Mouse (Mus musculus): Measurements from ENCODE around the gene Timeless. TPM values are rescaled to one million over a fixed set of nuclear protein-coding genes. Genes with fewer than 3 reads are reported as not detected.
A peak's percentile ranks its signal among the peaks of the same experiment; 100 is the strongest.
"Not testable (repeated sequence)": the region's sequence is repeated elsewhere in the genome, so short reads cannot be mapped to it uniquely, and the experiment has no call there.

The Timeless gene
- total RNA-seq, 1 experiment: 69.7 TPM

- Histone ChIP-seq H3K4me1 (ENCODE audit: control insufficient read depth in 2 of 2, insufficient read depth in 2 of 2, low read length in 2 of 2, poor library complexity in 1 of 2) (peaks cover 2 to 5% of the 10 kb centered on the region in 2 experiments; a peak in 1 of 4 replicates), H3K4me3 (ENCODE audit: insufficient read depth in 1 of 2, low read depth in 1 of 2, low read length in 2 of 2, poor library complexity in 1 of 2, severe bottlenecking in 1 of 2) (peak overlapping the region; percentile 76 to 93), H3K36me3 (ENCODE audit: control insufficient read depth, insufficient read depth, low read length, poor library complexity, severe bottlenecking) (peaks cover 16% of the 10 kb centered on the region), H3K9me3 (ENCODE audit: control insufficient read depth, insufficient read depth, low read depth, low read length) (no peaks in the 10 kb centered on the region), H3K9ac (ENCODE audit: insufficient read depth, low read depth, low read length, poor library complexity, severe bottlenecking) (peak overlapping the region; percentile 78), H3K27ac (ENCODE audit: insufficient read depth, low read depth, low read length, poor library complexity, severe bottlenecking) (no peak overlapping the region)
- in situ Hi-C loops (cut with MboI; ENCODE audit: low sequenced_read_pairs in 2 of 2, unreplicated experiment in 2 of 2): no loop called here
- no peak for DNase-seq (ENCODE audit: low read depth, low spot score)
- no peak for TF ChIP-seq ZC3H11A (IDR thresholded peaks at IDR 0.05; ENCODE audit: borderline replicate concordance, low read depth, low read length)
- no peak for TF ChIP-seq HCFC1 (IDR thresholded peaks at IDR 0.05; ENCODE audit: borderline replicate concordance, insufficient read depth, low read length)
- no peak for TF ChIP-seq CHD2 (IDR thresholded peaks at IDR 0.05; ENCODE audit: low read depth, low read length)
- no peak for TF ChIP-seq MAFK (IDR thresholded peaks at IDR 0.05; ENCODE audit: insufficient read depth, low read depth, low read length)
- TF ChIP-seq ZNF384 (IDR thresholded peaks at IDR 0.05; ENCODE audit: low read depth, low read length): no peak
These were observed 20.9 kb upstream of the Timeless start for GRCm38 (mm10) chr10:128210954-128211353.

GRCm38 (mm10) chr10:128211390-128212108, 20.3 kb upstream of the Timeless start, which contains the start of gene Spryd4:
Spryd4 (minus strand) TSS chr10:128211807.
- Histone ChIP-seq H3K27ac (ENCODE audit: insufficient read depth, low read depth, low read length, poor library complexity, severe bottlenecking) (no peak within 1 kb of the TSS), H3K9me3 (ENCODE audit: control insufficient read depth, insufficient read depth, low read depth, low read length) (no peaks in the 10 kb centered on the region), H3K9ac (ENCODE audit: insufficient read depth, low read depth, low read length, poor library complexity, severe bottlenecking) (peak within 1 kb of the TSS; percentile 78), H3K4me3 (ENCODE audit: insufficient read depth in 1 of 2, low read depth in 1 of 2, low read length in 2 of 2, poor library complexity in 1 of 2, severe bottlenecking in 1 of 2) (peak within 1 kb of the TSS; percentile 76 to 93), H3K4me1 (ENCODE audit: control insufficient read depth in 2 of 2, insufficient read depth in 2 of 2, low read length in 2 of 2, poor library complexity in 1 of 2) (peaks cover 2 to 5% of the 10 kb centered on the region in 2 experiments; a peak in 1 of 4 replicates), H3K36me3 (ENCODE audit: control insufficient read depth, insufficient read depth, low read length, poor library complexity, severe bottlenecking) (peaks cover 16% of the 10 kb centered on the region)
- TF ChIP-seq MAFK (IDR thresholded peaks at IDR 0.05; ENCODE audit: insufficient read depth, low read depth, low read length) (no peak), HCFC1 (IDR thresholded peaks at IDR 0.05; ENCODE audit: borderline replicate concordance, insufficient read depth, low read length) (peak; percentile 64; the same call in 1 of the 2 replicates), CHD2 (IDR thresholded peaks at IDR 0.05; ENCODE audit: low read depth, low read length) (peak; percentile 79), ZC3H11A (IDR thresholded peaks at IDR 0.05; ENCODE audit: borderline replicate concordance, low read depth, low read length) (no peak)
- peak; percentile 92 for DNase-seq (ENCODE audit: low read depth, low spot score)
- in situ Hi-C loops (cut with MboI; ENCODE audit: low sequenced_read_pairs in 2 of 2, unreplicated experiment in 2 of 2): no loop called here

GRCm38 (mm10) chr10:128212148-128212547, 19.7 kb upstream of the Timeless start:
- no peak for DNase-seq (ENCODE audit: low read depth, low spot score)
- peak overlapping the region; percentile 76 to 93; a peak in 3 of 4 replicates for H3K4me3 ChIP-seq (ENCODE audit: insufficient read depth in 1 of 2, low read depth in 1 of 2, low read length in 2 of 2, poor library complexity in 1 of 2, severe bottlenecking in 1 of 2)
- TF ChIP-seq ZNF384 (IDR thresholded peaks at IDR 0.05; ENCODE audit: low read depth, low read length): peak; percentile 71; the same call in 1 of the 2 replicates
- TF ChIP-seq HCFC1 (IDR thresholded peaks at IDR 0.05; ENCODE audit: borderline replicate concordance, insufficient read depth, low read length): no peak
- no peaks in the 10 kb centered on the region for H3K9me3 ChIP-seq (ENCODE audit: control insufficient read depth, insufficient read depth, low read depth, low read length)
- H3K36me3 ChIP-seq (ENCODE audit: control insufficient read depth, insufficient read depth, low read length, poor library complexity, severe bottlenecking): peaks cover 12% of the 10 kb centered on the region; the same call in 1 of the 2 replicates
- in situ Hi-C loops (cut with MboI; ENCODE audit: low sequenced_read_pairs in 2 of 2, unreplicated experiment in 2 of 2): no loop called here
- H3K4me1 ChIP-seq (ENCODE audit: control insufficient read depth in 2 of 2, insufficient read depth in 2 of 2, low read length in 2 of 2, poor library complexity in 1 of 2): peaks cover 2 to 4% of the 10 kb centered on the region in 2 experiments; a peak in 1 of 4 replicates
- no peak overlapping the region for H3K27ac ChIP-seq (ENCODE audit: insufficient read depth, low read depth, low read length, poor library complexity, severe bottlenecking)
- peak overlapping the region; percentile 62; the same call in 1 of the 2 replicates for H3K9ac ChIP-seq (ENCODE audit: insufficient read depth, low read depth, low read length, poor library complexity, severe bottlenecking)

- Histone ChIP-seq H3K9me3 (ENCODE audit: control insufficient read depth, insufficient read depth, low read depth, low read length) (no peaks in the 10 kb centered on the region), H3K9ac (ENCODE audit: insufficient read depth, low read depth, low read length, poor library complexity, severe bottlenecking) (peak overlapping the region; percentile 57), H3K4me1 (ENCODE audit: control insufficient read depth in 2 of 2, insufficient read depth in 2 of 2, low read length in 2 of 2, poor library complexity in 1 of 2) (peaks cover 2 to 4% of the 10 kb centered on the region in 2 experiments; a peak in 1 of 4 replicates), H3K4me3 (ENCODE audit: insufficient read depth in 1 of 2, low read depth in 1 of 2, low read length in 2 of 2, poor library complexity in 1 of 2, severe bottlenecking in 1 of 2) (peak overlapping the region; percentile 53 to 64), H3K36me3 (ENCODE audit: control insufficient read depth, insufficient read depth, low read length, poor library complexity, severe bottlenecking) (peaks cover 9% of the 10 kb centered on the region; the same call in 1 of the 2 replicates), H3K27ac (ENCODE audit: insufficient read depth, low read depth, low read length, poor library complexity, severe bottlenecking) (no peak overlapping the region)
- in situ Hi-C loops (cut with MboI; ENCODE audit: low sequenced_read_pairs in 2 of 2, unreplicated experiment in 2 of 2): no loop called here
- TF ChIP-seq MAFK (IDR thresholded peaks at IDR 0.05; ENCODE audit: insufficient read depth, low read depth, low read length): no peak
- TF ChIP-seq CHD2 (IDR thresholded peaks at IDR 0.05; ENCODE audit: low read depth, low read length): no peak
- TF ChIP-seq HCFC1 (IDR thresholded peaks at IDR 0.05; ENCODE audit: borderline replicate concordance, insufficient read depth, low read length): no peak
- no peak for TF ChIP-seq ZC3H11A (IDR thresholded peaks at IDR 0.05; ENCODE audit: borderline replicate concordance, low read depth, low read length)
- DNase-seq (ENCODE audit: low read depth, low spot score): peak; percentile 71
These were observed 19.0 kb upstream of the Timeless start for GRCm38 (mm10) chr10:128212871-128213323.

GRCm38 (mm10) chr10:128214112-128214511, 17.8 kb upstream of the Timeless start:
- DNase-seq (ENCODE audit: low read depth, low spot score); H3K36me3 ChIP-seq (ENCODE audit: control insufficient read depth, insufficient read depth, low read length, poor library complexity, severe bottlenecking); H3K4me1 ChIP-seq (ENCODE audit: control insufficient read depth in 2 of 2, insufficient read depth in 2 of 2, low read length in 2 of 2, poor library complexity in 1 of 2); in situ Hi-C loops (cut with MboI; ENCODE audit: low sequenced_read_pairs in 2 of 2, unreplicated experiment in 2 of 2); H3K9ac ChIP-seq (ENCODE audit: insufficient read depth, low read depth, low read length, poor library complexity, severe bottlenecking); H3K4me3 ChIP-seq (ENCODE audit: insufficient read depth in 1 of 2, low read depth in 1 of 2, low read length in 2 of 2, poor library complexity in 1 of 2, severe bottlenecking in 1 of 2); H3K9me3 ChIP-seq (ENCODE audit: control insufficient read depth, insufficient read depth, low read depth, low read length); H3K27ac ChIP-seq (ENCODE audit: insufficient read depth, low read depth, low read length, poor library complexity, severe bottlenecking): not testable (repeated sequence)
